In the genomic region with DNA sequence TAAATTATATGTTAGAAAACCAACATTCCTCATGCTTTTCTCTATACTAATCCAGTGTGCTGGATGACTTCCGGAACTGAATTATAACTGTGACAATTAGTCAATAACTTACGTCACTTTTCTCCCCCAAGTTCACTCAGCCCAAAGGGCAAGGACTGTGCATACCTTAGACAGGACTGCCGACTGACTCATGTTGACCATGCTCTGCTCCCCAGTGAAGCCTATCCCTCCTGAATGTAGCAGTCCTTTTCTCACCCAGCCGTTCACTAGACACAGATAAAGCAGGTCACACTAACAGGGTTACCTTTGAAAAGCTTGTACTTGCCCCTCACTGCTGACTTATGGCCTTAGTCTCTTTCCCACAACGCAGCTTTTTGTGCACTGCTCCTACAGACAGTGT, we compare ENCODE assay signal across 27 mouse cellular contexts. TPM values are rescaled to one million over a fixed set of nuclear protein-coding genes. Genes with fewer than 3 reads are reported as not detected.
A peak's percentile ranks its signal among the peaks of the same experiment; 100 is the strongest.
DNase-seq lines count a peak whose midpoint lies in the region; ATAC-seq and TF ChIP-seq lines count a peak whose summit lies in the region.
"Had no signal": no experiment of that assay in that cellular context is flagged by ENCODE, and none has a peak within 500 bp of the region (broad histone marks: within the 10 kb centered on the region; RNA-seq: fewer than 3 reads in every experiment).

No protein-coding gene starts in this region.

- DNase-seq in adrenal gland, adult (ENCODE audit: inconsistent age in 2 of 2, low spot score in 1 of 2): peak; percentile 51 to 74
- no peak for DNase-seq in adrenal gland, postnatal 4 days (ENCODE audit: low spot score in 2 of 2)
- peak; percentile 20 for DNase-seq in urinary bladder, postnatal 14 days (ENCODE audit: low spot score)
- no peak for DNase-seq in urinary bladder, postnatal 36 days (ENCODE audit: low spot score in 2 of 2)
- no peak for DNase-seq in embryo, embryonic 10 days (ENCODE audit: low spot score)
- DNase-seq: cerebellum, adult 2 months; cerebellum, postnatal 25 days; gastrocnemius, postnatal 25 days; heart, adult 2 months; kidney, adult 9 months; kidney, postnatal 10 days; lung, postnatal 36 days; right cerebral cortex, postnatal 4 days; thymus, postnatal 14 days had no signal

- H3K36me3 ChIP-seq in small intestine, adult 2 months (ENCODE audit: control insufficient read depth, insufficient read depth, low read length): peaks cover 1% of the 10 kb centered on the region; the same call in 1 of the 2 replicates
- H3K36me3 ChIP-seq in hindbrain, embryonic 12.5 days: no peaks in the 10 kb centered on the region
- no peaks in the 10 kb centered on the region for H3K36me3 ChIP-seq in midbrain, embryonic 16.5 days (ENCODE audit: control insufficient read depth, insufficient read depth, low read length)
- H3K36me3 ChIP-seq: embryonic facial prominence, embryonic 12.5 days; forebrain, embryonic 15.5 days; heart, embryonic 12.5 days; hindbrain, embryonic 15.5 days; limb, embryonic 12.5 days; liver, embryonic 15.5 days; neural tube, embryonic 13.5 days had no signal

- peaks cover 30% of the 10 kb centered on the region for H3K4me1 ChIP-seq in small intestine, adult 2 months (ENCODE audit: control insufficient read depth, insufficient read depth, insufficient read length, low read length)
- no peaks in the 10 kb centered on the region for H3K4me1 ChIP-seq in hindbrain, embryonic 12.5 days
- H3K4me1 ChIP-seq in midbrain, embryonic 16.5 days (ENCODE audit: control insufficient read depth, insufficient read depth, low read length): no peaks in the 10 kb centered on the region
- H3K4me1 ChIP-seq: embryonic facial prominence, embryonic 12.5 days; hindbrain, embryonic 15.5 days; limb, embryonic 12.5 days had no signal

- no peak overlapping the region for H3K4me2 ChIP-seq in hindbrain, embryonic 12.5 days (replicated peaks)
- no peak overlapping the region for H3K4me2 ChIP-seq in midbrain, embryonic 16.5 days (ENCODE audit: low read length)
- H3K4me2 ChIP-seq: embryonic facial prominence, embryonic 12.5 days; forebrain, embryonic 15.5 days; heart, embryonic 12.5 days; hindbrain, embryonic 15.5 days; limb, embryonic 12.5 days; liver, embryonic 15.5 days; midbrain, embryonic 11.5 days; neural tube, embryonic 13.5 days had no signal

- H3K4me3 ChIP-seq in small intestine, adult 2 months (ENCODE audit: low read depth, low read length): no peak overlapping the region
- no peak overlapping the region for H3K4me3 ChIP-seq in hindbrain, embryonic 12.5 days
- no peak overlapping the region for H3K4me3 ChIP-seq in midbrain, embryonic 16.5 days (ENCODE audit: low read depth, low read length)
- H3K4me3 ChIP-seq: embryonic facial prominence, embryonic 12.5 days; forebrain, embryonic 15.5 days; heart, adult 2 months; heart, embryonic 12.5 days; hindbrain, embryonic 15.5 days; left cerebral cortex, adult 2 months; limb, embryonic 12.5 days; liver, embryonic 15.5 days; neural tube, embryonic 13.5 days had no signal

- peak overlapping the region; percentile 72 for H3K27ac ChIP-seq in small intestine, adult 2 months (ENCODE audit: insufficient read depth, low read depth, low read length)
- no peak overlapping the region for H3K27ac ChIP-seq in hindbrain, embryonic 12.5 days
- H3K27ac ChIP-seq in midbrain, embryonic 16.5 days (ENCODE audit: low read length): no peak overlapping the region
- H3K27ac ChIP-seq: embryonic facial prominence, embryonic 12.5 days; forebrain, embryonic 15.5 days; heart, adult 2 months; hindbrain, embryonic 15.5 days; left cerebral cortex, adult 2 months; limb, embryonic 12.5 days; liver, embryonic 15.5 days; neural tube, embryonic 13.5 days had no signal

- TF ChIP-seq POLR2A in small intestine, adult 2 months (IDR thresholded peaks at IDR 0.05; ENCODE audit: low read depth, low read length): no peak

- no peak overlapping the region for H3K9ac ChIP-seq in hindbrain, embryonic 12.5 days
- no peak overlapping the region for H3K9ac ChIP-seq in midbrain, embryonic 16.5 days (ENCODE audit: low read depth, low read length)
- H3K9ac ChIP-seq: embryonic facial prominence, embryonic 12.5 days; forebrain, embryonic 15.5 days; heart, embryonic 12.5 days; hindbrain, embryonic 15.5 days; limb, embryonic 12.5 days; liver, embryonic 15.5 days; neural tube, embryonic 13.5 days had no signal

- no peak for TF ChIP-seq CTCF in small intestine, adult 2 months (IDR thresholded peaks at IDR 0.05; ENCODE audit: extremely low read depth, insufficient read length, insufficient replicate concordance, low read depth, low read length)

- 33% methylated on average over 5 of the region's 5 CpGs for WGBS in small intestine, adult 2 months
- WGBS in hindbrain, embryonic 12.5 days: 79% methylated on average over 5 of the region's 5 CpGs
- WGBS in midbrain, embryonic 16.5 days: 84% methylated on average over 5 of the region's 5 CpGs

- no peaks in the 10 kb centered on the region for H3K27me3 ChIP-seq in small intestine, adult 2 months (ENCODE audit: control insufficient read depth, insufficient read depth, low read length)
- H3K27me3 ChIP-seq in hindbrain, embryonic 12.5 days: no peaks in the 10 kb centered on the region
- H3K27me3 ChIP-seq in midbrain, embryonic 16.5 days (ENCODE audit: control insufficient read depth, insufficient read depth, low read depth, low read length): no peaks in the 10 kb centered on the region
- H3K27me3 ChIP-seq: embryonic facial prominence, embryonic 12.5 days; forebrain, embryonic 15.5 days; heart, embryonic 12.5 days; hindbrain, embryonic 15.5 days; limb, embryonic 12.5 days; liver, embryonic 15.5 days; neural tube, embryonic 13.5 days had no signal

- ATAC-seq in hindbrain, embryonic 12.5 days (ENCODE audit: low FRiP score): no peak
- no peak for ATAC-seq in midbrain, embryonic 16.5 days
- ATAC-seq: forebrain, embryonic 15.5 days had no signal

- H3K9me3 ChIP-seq in hindbrain, embryonic 12.5 days (replicated peaks): no peaks in the 10 kb centered on the region
- H3K9me3 ChIP-seq in midbrain, embryonic 16.5 days (replicated peaks; ENCODE audit: control insufficient read depth, low read length, poor library complexity, severe bottlenecking): no peaks in the 10 kb centered on the region
- H3K9me3 ChIP-seq: embryonic facial prominence, embryonic 12.5 days; forebrain, embryonic 15.5 days; G1E; heart, embryonic 12.5 days; hindbrain, embryonic 15.5 days; limb, embryonic 12.5 days; liver, embryonic 15.5 days; neural tube, embryonic 13.5 days had no signal

RNA-seq across cellular contexts. Expression of a gene that starts 20.3 kb away (rescaled TPM):
- 10 to 100 TPM; 54.8 to 57.8 TPM for total RNA-seq in adrenal gland, postnatal 4 days (2021)
- polyA plus RNA-seq in small intestine, adult 2 months (2012; rRNA removed): 7.4 and 16.1 TPM in 2 replicates
- 48.5 and 50.3 TPM in 2 replicates for polyA plus RNA-seq in hindbrain, embryonic 12.5 days (2016; fragmentation: Nextera tagmentation; extraction: Ambion mirVana)
- polyA plus RNA-seq in midbrain, embryonic 16.5 days (2015; fragmentation: Nextera tagmentation; extraction: Ambion mirVana): 37.5 and 40.4 TPM in 2 replicates

RNA-seq across cellular contexts. Expression of a gene that starts 40.7 kb away (rescaled TPM):
- total RNA-seq in adrenal gland, postnatal 4 days (2021): 10 to 100 TPM; 39.0 to 39.2 TPM
- 14.6 and 32.5 TPM in 2 replicates for polyA plus RNA-seq in small intestine, adult 2 months (2012; rRNA removed)
- 124 and 135 TPM in 2 replicates for polyA plus RNA-seq in hindbrain, embryonic 12.5 days (2016; fragmentation: Nextera tagmentation; extraction: Ambion mirVana)
- 104 and 107 TPM in 2 replicates for polyA plus RNA-seq in midbrain, embryonic 16.5 days (2015; fragmentation: Nextera tagmentation; extraction: Ambion mirVana)

RNA-seq across cellular contexts. Expression of a gene that starts 40.8 kb away (rescaled TPM):
- total RNA-seq in adrenal gland, postnatal 4 days (2021): 10 to 100 TPM; 14.5 to 16.2 TPM
- polyA plus RNA-seq in small intestine, adult 2 months (2012; rRNA removed): 5.6 and 10.2 TPM in 2 replicates
- polyA plus RNA-seq in hindbrain, embryonic 12.5 days (2016; fragmentation: Nextera tagmentation; extraction: Ambion mirVana): 39.6 and 41.9 TPM in 2 replicates
- polyA plus RNA-seq in midbrain, embryonic 16.5 days (2015; fragmentation: Nextera tagmentation; extraction: Ambion mirVana): 49.1 and 51.6 TPM in 2 replicates

RNA-seq across cellular contexts. Expression of a gene that starts 55.7 kb away (rescaled TPM):
- 10 to 100 TPM; 27.3 to 27.4 TPM for total RNA-seq in adrenal gland, postnatal 4 days (2021)
- 1.1 and 2.0 TPM in 2 replicates for polyA plus RNA-seq in small intestine, adult 2 months (2012; rRNA removed)
- 27.3 and 27.5 TPM in 2 replicates for polyA plus RNA-seq in hindbrain, embryonic 12.5 days (2016; fragmentation: Nextera tagmentation; extraction: Ambion mirVana)
- 15.3 and 16.7 TPM in 2 replicates for polyA plus RNA-seq in midbrain, embryonic 16.5 days (2015; fragmentation: Nextera tagmentation; extraction: Ambion mirVana)

Comparison
In these comparisons a context has a peak if more than half of its experiments do, and no peak if none do; other contexts are left out.
1. DNase-seq: peak in adrenal gland, adult (2 of 2) and urinary bladder, postnatal 14 days (single experiment); none in adrenal gland, postnatal 4 days (0 of 2), urinary bladder, postnatal 36 days (0 of 2) and embryo, embryonic 10 days (single experiment).